In genomic region chr15:57097309-57097708, GRCm38 (mm10) we compare ENCODE assay signal across 14 mouse cellular contexts.
"Had no signal": no experiment of that assay in that cellular context is flagged by ENCODE, and none has a peak within 500 bp of the region (broad histone marks: within the 10 kb centered on the region; RNA-seq: fewer than 3 reads in every experiment).

No protein-coding gene starts in this region.

- H3K27me3 ChIP-seq: neural tube, embryonic 12.5 days; neural tube, embryonic 13.5 days; neural tube, embryonic 15.5 days had no signal

- H3K4me2 ChIP-seq: neural tube, embryonic 12.5 days; neural tube, embryonic 13.5 days; neural tube, embryonic 15.5 days had no signal

- H3K4me3 ChIP-seq: neural tube, embryonic 12.5 days; neural tube, embryonic 13.5 days; neural tube, embryonic 15.5 days had no signal

- H3K9ac ChIP-seq: neural tube, embryonic 12.5 days; neural tube, embryonic 13.5 days; neural tube, embryonic 15.5 days had no signal

- DNase-seq: right cerebral cortex, adult 18-20 months; right cerebral cortex, postnatal 14 days; right cerebral cortex, postnatal 25 days; right cerebral cortex, postnatal 4 days; spleen, adult 18-20 months; thymus, adult 18-20 months; thymus, adult 2 months; thymus, postnatal 14 days; thymus, postnatal 25 days; thymus, postnatal 36 days; thymus, postnatal 4 days had no signal

- H3K9me3 ChIP-seq: neural tube, embryonic 12.5 days; neural tube, embryonic 13.5 days; neural tube, embryonic 15.5 days had no signal

- H3K4me1 ChIP-seq: neural tube, embryonic 12.5 days; neural tube, embryonic 13.5 days; neural tube, embryonic 15.5 days had no signal

- H3K36me3 ChIP-seq: neural tube, embryonic 12.5 days; neural tube, embryonic 13.5 days; neural tube, embryonic 15.5 days had no signal

- H3K27ac ChIP-seq: neural tube, embryonic 12.5 days; neural tube, embryonic 13.5 days; neural tube, embryonic 15.5 days had no signal
